Mouse (Mus musculus): ENCODE results near the gene Nme1.

DNA sequence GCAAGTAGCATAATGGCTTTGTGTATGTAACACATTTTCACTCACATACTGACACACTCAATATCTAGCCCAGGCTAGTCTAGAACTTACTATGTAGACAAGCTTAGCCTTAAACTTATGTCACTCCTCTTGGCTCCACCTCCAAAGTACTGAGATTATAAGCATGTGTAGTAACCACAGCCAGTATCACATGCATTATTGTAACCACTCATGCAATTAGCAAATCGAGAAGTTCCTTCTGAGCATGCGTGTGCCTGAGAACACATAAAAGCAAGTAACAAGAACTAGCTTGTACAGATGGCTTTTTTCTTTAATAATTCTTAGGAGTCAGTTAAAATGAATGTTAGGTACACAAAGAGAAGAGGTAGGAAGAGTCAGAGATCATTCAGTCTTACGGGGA, 16.3 kb upstream of the Nme1 start:
- TF ChIP-seq CTCF (IDR thresholded peaks at IDR 0.05; ENCODE audit: insufficient read depth, low read length) (no peak), POLR2A (IDR thresholded peaks at IDR 0.05; ENCODE audit: borderline replicate concordance, extremely low read depth, low read depth, low read length) (no peak)

Data from lung, adult 2 months (tissue).